Mouse (Mus musculus): ENCODE data around the gene Hmgn1. TPM values are rescaled to one million over a fixed set of nuclear protein-coding genes. Genes with fewer than 3 reads are reported as not detected.
A peak's percentile ranks its signal among the peaks of the same experiment; 100 is the strongest.

Hmgn1 gene
- total RNA-seq, 2 experiments from 2014 or later = 49.5 to 61.2 TPM

- DNase-seq (ENCODE audit: extremely low spot score in 1 of 2, low spot score in 2 of 2) = no peak
- no peak overlapping the region for H3K27ac ChIP-seq
- H3K4me3 ChIP-seq = no peak overlapping the region
- intact Hi-C loops (cut with DNase I) = no loop called here
- TF ChIP-seq CTCF (IDR thresholded peaks at IDR 0.05) = no peak
Measured at GRCm38 (mm10) chr16:96085597-96085996, 41.9 kb downstream of the Hmgn1 start.

DNA sequence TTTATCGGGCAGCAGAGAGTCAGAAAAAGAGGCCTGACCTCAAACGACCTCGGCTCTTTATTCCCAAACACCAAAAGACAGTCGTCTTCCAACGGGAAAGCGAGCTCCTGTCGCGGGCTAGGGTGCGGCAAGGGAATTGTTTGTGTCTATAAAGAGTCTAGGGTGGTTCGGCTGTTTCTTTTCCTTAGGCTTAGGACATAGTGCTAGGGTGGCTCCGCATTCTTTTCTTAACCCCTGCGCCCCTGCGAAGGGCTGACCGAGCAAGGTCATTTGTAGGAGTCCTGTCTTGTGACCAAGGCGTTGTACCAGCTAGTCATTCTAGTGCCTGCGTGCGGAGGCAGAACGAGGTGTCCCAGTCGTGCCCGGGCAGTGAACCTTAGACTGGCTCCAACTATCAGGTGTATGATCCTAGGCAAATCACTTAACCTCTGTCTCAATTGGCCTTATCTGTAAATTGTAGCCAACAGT is 44.3 kb downstream of the Hmgn1 start:
- H3K4me3 ChIP-seq = peak overlapping the region; percentile 89
- no peak for TF ChIP-seq CTCF (IDR thresholded peaks at IDR 0.05)
- H3K27ac ChIP-seq = peak overlapping the region; percentile 96
- peak in 1 of 2 experiments; percentile 23 for DNase-seq (ENCODE audit: extremely low spot score in 1 of 2, low spot score in 2 of 2)
- intact Hi-C loops (cut with DNase I) = loop anchor here (1.0 to 2.0 kb wide), 2 partner anchors 45 to 62 kb away; partner anchors contain the start of gene Wrb

- Histone ChIP-seq H3K4me3 (peak within 1 kb of the TSS; percentile 89), H3K27ac (peak within 1 kb of the TSS; percentile 97)
- TF ChIP-seq CTCF (IDR thresholded peaks at IDR 0.05) = no peak
- intact Hi-C loops (cut with DNase I) = loop anchor here (1.0 to 2.0 kb wide), 2 partner anchors 46 to 62 kb away; partner anchors contain the start of gene Wrb
- DNase-seq (ENCODE audit: extremely low spot score in 1 of 2, low spot score in 2 of 2) = peak; percentile 91 to 92
Measured at GRCm38 (mm10) chr16:96082301-96083178, 45.0 kb downstream of the Hmgn1 start, which contains the start of gene Brwd1. Gene Brwd1, minus strand, starts transcription at chr16:96082526.

- Histone ChIP-seq H3K27ac (peak overlapping the region; percentile 97), H3K4me3 (peak overlapping the region; percentile 89)
- DNase-seq (ENCODE audit: extremely low spot score in 1 of 2, low spot score in 2 of 2) = peak in 1 of 2 experiments; percentile 59
- intact Hi-C loops (cut with DNase I) = loop anchor here (2.0 kb wide), 1 partner anchor 63 kb away; the partner anchor contains the start of gene Wrb
- TF ChIP-seq CTCF (IDR thresholded peaks at IDR 0.05) = no peak
Measured at GRCm38 (mm10) chr16:96081742-96082241, 45.7 kb downstream of the Hmgn1 start.

GRCm38 (mm10) chr16:96081331-96081730 is 46.2 kb downstream of the Hmgn1 start:
- TF ChIP-seq CTCF (IDR thresholded peaks at IDR 0.05) = no peak
- DNase-seq (ENCODE audit: extremely low spot score in 1 of 2, low spot score in 2 of 2) = peak; percentile 91 to 93
- Histone ChIP-seq H3K4me3 (peak overlapping the region; percentile 89), H3K27ac (peak overlapping the region; percentile 97)
- intact Hi-C loops (cut with DNase I) = no loop called here

DNA sequence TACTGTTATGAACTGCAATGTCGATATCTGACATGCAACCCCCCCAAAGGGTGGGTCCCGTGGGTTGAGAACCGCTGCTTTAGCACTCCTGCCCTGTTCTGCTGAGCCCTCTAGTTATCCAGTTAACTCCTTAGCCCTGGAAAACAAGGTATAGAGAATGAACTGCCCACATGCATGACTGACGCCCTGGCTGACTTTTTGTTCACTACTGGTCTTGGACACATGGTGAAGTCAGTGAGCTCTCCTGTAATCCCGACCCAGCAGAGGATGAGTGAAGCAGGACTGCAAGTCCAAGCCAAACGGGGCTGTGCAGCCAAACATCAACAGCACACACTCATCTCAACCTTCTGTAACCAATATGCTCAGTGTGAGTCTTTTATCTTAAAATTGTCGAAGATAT is 47.0 kb downstream of the Hmgn1 start:
- no peak overlapping the region for H3K27ac ChIP-seq
- DNase-seq (ENCODE audit: extremely low spot score in 1 of 2, low spot score in 2 of 2) = no peak
- no peak overlapping the region for H3K4me3 ChIP-seq
- no peak for TF ChIP-seq CTCF (IDR thresholded peaks at IDR 0.05)
- intact Hi-C loops (cut with DNase I) = no loop called here

Other genes starting within 250 kb of the Hmgn1 start
- gene Psmg1, start 136.8 kb downstream of the Hmgn1 start, total RNA-seq (2021) = 10 to 100 TPM; 15.9 to 16.0 TPM
- gene Brwd1, start 45.2 kb downstream of the Hmgn1 start, total RNA-seq (2021) = 100 to 1,000 TPM; 164 to 167 TPM
- gene Wrb, start 17.7 kb upstream of the Hmgn1 start, total RNA-seq (2021) = 10 to 100 TPM; 68.4 to 72.4 TPM
- gene Lca5l, start 64.5 kb upstream of the Hmgn1 start, total RNA-seq (2021) = 1 to 10 TPM; 1.4 to 2.1 TPM
- gene Sh3bgr, start 72.7 kb upstream of the Hmgn1 start, total RNA-seq (2021) = 1 to 10 TPM; 2.3 to 2.8 TPM
- gene B3galt5, start 108.1 kb upstream of the Hmgn1 start, total RNA-seq (2021) = 10 to 100 TPM; 17.2 to 20.5 TPM

Measured in left cerebral cortex, adult 2 months (tissue).